Comparison of ENCODE assay signal across 15 mouse cellular contexts in the genomic region with DNA sequence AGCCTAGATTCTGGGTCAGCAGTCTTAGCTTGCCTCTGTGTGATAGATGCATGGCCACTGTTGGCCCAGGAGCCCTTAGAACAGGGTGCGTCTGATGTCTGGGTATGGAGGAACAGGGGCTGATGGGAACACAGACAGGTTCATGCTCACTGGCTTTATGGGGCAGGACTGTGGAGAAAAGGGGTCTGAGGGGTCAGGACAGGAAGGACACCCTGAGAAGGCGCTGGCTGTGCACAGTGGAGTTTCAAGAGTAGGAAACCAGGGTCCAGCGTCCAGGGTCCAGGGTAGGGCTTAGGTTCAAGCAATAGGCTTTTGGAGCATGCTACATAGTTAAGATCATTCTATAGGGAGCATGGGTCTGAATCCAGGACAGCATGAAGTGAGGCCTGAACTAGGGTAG. TPM values are rescaled to one million over a fixed set of nuclear protein-coding genes. Genes with fewer than 3 reads are reported as not detected.
DNase-seq lines count a peak whose midpoint lies in the region.
"Had no signal": no experiment of that assay in that cellular context is flagged by ENCODE, and none has a peak within 500 bp of the region (broad histone marks: within the 10 kb centered on the region; RNA-seq: fewer than 3 reads in every experiment).

No protein-coding gene starts in this region.

- peak; percentile 79 for DNase-seq in heart, adult 11 months
- DNase-seq in heart, postnatal 25 days (ENCODE audit: low spot score) = no peak
- peak; percentile 34 for DNase-seq in testis, postnatal 10 days (ENCODE audit: low spot score)
- no peak for DNase-seq in testis, postnatal 14 days (ENCODE audit: low spot score)
- DNase-seq in urinary bladder, adult 2 months (ENCODE audit: low spot score) = peak; percentile 12
- DNase-seq in urinary bladder, postnatal 25 days (ENCODE audit: low spot score) = no peak
- DNase-seq: adrenal gland, postnatal 10 days; adrenal gland, postnatal 25 days; cerebellum, adult 11 months; cerebellum, adult 18-20 months; cerebellum, adult 8-10 months; cerebellum, adult 9-11 months; cerebellum, postnatal 14 days; cerebellum, postnatal 36 days; embryo, embryonic 11 days had no signal

- intact Hi-C loops in heart, postnatal 25 days (cut with DNase I) = no loop called here

RNA-seq across cellular contexts. Expression of gene Odc1, which starts 54.6 kb away (rescaled TPM):
- total RNA-seq in heart, postnatal 25 days (2021) = 10 to 100 TPM; 69.3 to 72.3 TPM
- 64.4 and 68.4 TPM in 2 replicates for polyA plus RNA-seq in urinary bladder, adult 2 months (2012; rRNA removed)

Comparison
In these comparisons a context has a peak if more than half of its experiments do, and no peak if none do; other contexts are left out.
1. DNase-seq: peak in heart, adult 11 months (single experiment), testis, postnatal 10 days (single experiment) and urinary bladder, adult 2 months (single experiment); none in heart, postnatal 25 days (single experiment), testis, postnatal 14 days (single experiment) and urinary bladder, postnatal 25 days (single experiment).